Mouse (Mus musculus): ENCODE results near the gene Nkx2-3. TPM values are rescaled to one million over a fixed set of nuclear protein-coding genes. Genes with fewer than 3 reads are reported as not detected.

Nkx2-3 gene
- total RNA-seq, 4 experiments from 2014 or later: not detected

Small RNAs within 50 kb of the gene (microRNA-seq; reads per million reads assigned to microRNA genes)
- gene Gm22646: not detected

Other genes starting within 250 kb of the Nkx2-3 start
- gene Hpse2, start 224.0 kb upstream of the Nkx2-3 start, total RNA-seq (2022): under 1 TPM in 1 of 4 experiments, not detected in 3; 0.09 TPM
- gene Cnnm1, start 171.9 kb upstream of the Nkx2-3 start, total RNA-seq (2022): under 1 TPM in 3 of 4 experiments, not detected in 1; 0.07 to 0.11 (median 0.08) TPM
- 100 to 1,000 TPM; 284 to 461 (median 369) TPM for gene Got1, start 87.7 kb upstream of the Nkx2-3 start, total RNA-seq (2022)
- gene Slc25a28, start 62.6 kb downstream of the Nkx2-3 start, total RNA-seq (2022): 10 to 100 TPM; 26.4 to 36.4 (median 31.5) TPM
- gene Entpd7, start 77.3 kb downstream of the Nkx2-3 start, total RNA-seq (2022): 1 to 10 TPM in 2 of 4 experiments, under 1 TPM in 2; 0.67 to 1.1 (median 0.92) TPM
- gene Cutc, start 140.7 kb downstream of the Nkx2-3 start, total RNA-seq (2022): 10 to 100 TPM; 15.2 to 22.9 (median 17.6) TPM
- gene Cox15, start 140.7 kb downstream of the Nkx2-3 start, total RNA-seq (2022): 10 to 100 TPM; 11.2 to 15.1 (median 13.3) TPM
- gene Abcc2, start 169.9 kb downstream of the Nkx2-3 start, total RNA-seq (2022): under 1 TPM in 1 of 4 experiments, not detected in 3; 0.11 TPM